Comparison of ENCODE assay signal across 9 mouse cellular contexts in genomic region chr7:99229411-99229810, GRCm38 (mm10). TPM values are rescaled to one million over a fixed set of nuclear protein-coding genes. Genes with fewer than 3 reads are reported as not detected.
A peak's percentile ranks its signal among the peaks of the same experiment; 100 is the strongest.
DNase-seq lines count a peak whose midpoint lies in the region; ATAC-seq and TF ChIP-seq lines count a peak whose summit lies in the region.
"Had no signal": no experiment of that assay in that cellular context is flagged by ENCODE, and none has a peak within 500 bp of the region (broad histone marks: within the 10 kb centered on the region; RNA-seq: fewer than 3 reads in every experiment).

No protein-coding gene starts in this region.

- no peak overlapping the region for H3K4me3 ChIP-seq in hindbrain, embryonic 11.5 days (ENCODE audit: low read depth, low read length)
- no peak overlapping the region for H3K4me3 ChIP-seq in hindbrain, embryonic 13.5 days
- no peak overlapping the region for H3K4me3 ChIP-seq in CH12.LX (replicated peaks in 1 of 3; ENCODE audit: low read depth in 2 of 3, low read length in 2 of 3, poor library complexity in 1 of 3)
- no peak overlapping the region for H3K4me3 ChIP-seq in liver, embryonic 14.5 days (ENCODE audit: insufficient read depth in 1 of 2, low read depth in 2 of 2, low read length in 2 of 2)
- H3K4me3 ChIP-seq: neural tube, embryonic 13.5 days had no signal

- in situ Hi-C loops in CH12.LX (cut with MboI; ENCODE audit: low pct_ligation_motif_present, low pct_unique_long_range_greater_than_20kb, low sequenced_read_pairs), result no loop called here

- no peak overlapping the region for H3K27ac ChIP-seq in hindbrain, embryonic 11.5 days (ENCODE audit: low read depth, low read length)
- H3K27ac ChIP-seq in hindbrain, embryonic 13.5 days, result no peak overlapping the region
- no peak overlapping the region for H3K27ac ChIP-seq in CH12.LX (ENCODE audit: insufficient read depth, low read depth)
- H3K27ac ChIP-seq in liver, embryonic 14.5 days, result no peak overlapping the region
- H3K27ac ChIP-seq: neural tube, embryonic 13.5 days had no signal

- TF ChIP-seq CTCF in CH12.LX (conservative IDR thresholded peaks at IDR 0.05 in 1 of 2, IDR thresholded peaks at IDR 0.05 in 1 of 2; ENCODE audit: low read depth in 2 of 2, low read length in 2 of 2), result peak; percentile 38 to 60
- TF ChIP-seq CTCF in liver, embryonic 14.5 days (IDR thresholded peaks at IDR 0.05; ENCODE audit: low read depth), result peak; percentile 74

- H3K9ac ChIP-seq in hindbrain, embryonic 11.5 days (ENCODE audit: low read depth, low read length), result no peak overlapping the region
- no peak overlapping the region for H3K9ac ChIP-seq in hindbrain, embryonic 13.5 days
- no peak overlapping the region for H3K9ac ChIP-seq in CH12.LX (ENCODE audit: insufficient read depth, low read depth)
- no peak overlapping the region for H3K9ac ChIP-seq in liver, embryonic 14.5 days (replicated peaks)
- H3K9ac ChIP-seq: neural tube, embryonic 13.5 days had no signal

- no peak for TF ChIP-seq POLR2A in CH12.LX (IDR thresholded peaks at IDR 0.05; ENCODE audit: low read depth, low read length)

- DNase-seq in hindbrain, embryonic 11.5 days (ENCODE audit: low spot score), result peak; percentile 81
- DNase-seq in CH12.LX (ENCODE audit: extremely low read depth), result peak; percentile 24
- DNase-seq in adipocyte (ENCODE audit: low spot score), result peak; percentile 74
- peak; percentile 68 for DNase-seq in heart, postnatal 4 days
- DNase-seq in liver, embryonic 14.5 days (ENCODE audit: low read depth in 3 of 3, low spot score in 3 of 3), result no peak
- DNase-seq in skeletal muscle tissue, adult 2 months (ENCODE audit: low read depth, low spot score), result peak; percentile 54
- DNase-seq in layer of hippocampus, adult 9-10 months (ENCODE audit: low spot score), result no peak

- peak; percentile 11 for TF ChIP-seq RAD21 in CH12.LX (IDR thresholded peaks at IDR 0.05; ENCODE audit: low read depth, low read length)

- no peaks in the 10 kb centered on the region for H3K36me3 ChIP-seq in hindbrain, embryonic 11.5 days (ENCODE audit: control insufficient read depth, insufficient read depth, low read length)
- H3K36me3 ChIP-seq in hindbrain, embryonic 13.5 days, result no peaks in the 10 kb centered on the region
- H3K36me3 ChIP-seq in CH12.LX (replicated peaks in 1 of 2; ENCODE audit: control insufficient read depth in 1 of 2, insufficient read depth in 1 of 2, low read length in 1 of 2), result no peaks in the 10 kb centered on the region
- no peaks in the 10 kb centered on the region for H3K36me3 ChIP-seq in liver, embryonic 14.5 days (replicated peaks; ENCODE audit: control insufficient read depth, insufficient read depth, low read depth)
- H3K36me3 ChIP-seq: neural tube, embryonic 13.5 days had no signal

- 25% methylated on average over 2 of the region's 2 CpGs for WGBS in hindbrain, embryonic 11.5 days
- 12% methylated on average over 2 of the region's 2 CpGs for WGBS in hindbrain, embryonic 13.5 days
- 15% methylated on average over 2 of the region's 2 CpGs for WGBS in liver, embryonic 14.5 days (ENCODE audit: insufficient replicate concordance)

- H3K9me3 ChIP-seq in hindbrain, embryonic 11.5 days (ENCODE audit: control insufficient read depth, low read length), result no peaks in the 10 kb centered on the region
- no peaks in the 10 kb centered on the region for H3K9me3 ChIP-seq in hindbrain, embryonic 13.5 days
- H3K9me3 ChIP-seq in CH12.LX (replicated peaks; ENCODE audit: low read length), result no peaks in the 10 kb centered on the region
- no peaks in the 10 kb centered on the region for H3K9me3 ChIP-seq in liver, embryonic 14.5 days (ENCODE audit: control insufficient read depth, low read length)
- H3K9me3 ChIP-seq: neural tube, embryonic 13.5 days had no signal

- no peak for ATAC-seq in hindbrain, embryonic 11.5 days (ENCODE audit: low FRiP score)
- no peak for ATAC-seq in hindbrain, embryonic 13.5 days (ENCODE audit: low FRiP score)
- ATAC-seq in liver, embryonic 14.5 days (ENCODE audit: insufficient read depth), result peak; percentile 36; the same call in 1 of the 2 replicates

- H3K4me2 ChIP-seq in hindbrain, embryonic 11.5 days (replicated peaks; ENCODE audit: low read depth, low read length), result no peak overlapping the region
- H3K4me2 ChIP-seq in hindbrain, embryonic 13.5 days, result no peak overlapping the region
- no peak overlapping the region for H3K4me2 ChIP-seq in CH12.LX (ENCODE audit: insufficient read depth, low read depth, poor library complexity, severe bottlenecking)
- H3K4me2 ChIP-seq in liver, embryonic 14.5 days (ENCODE audit: low read depth), result no peak overlapping the region
- H3K4me2 ChIP-seq: neural tube, embryonic 13.5 days had no signal

- H3K4me1 ChIP-seq in hindbrain, embryonic 11.5 days (replicated peaks; ENCODE audit: control insufficient read depth, insufficient read depth, low read length), result no peaks in the 10 kb centered on the region
- H3K4me1 ChIP-seq in hindbrain, embryonic 13.5 days (replicated peaks), result no peaks in the 10 kb centered on the region
- no peaks in the 10 kb centered on the region for H3K4me1 ChIP-seq in CH12.LX (ENCODE audit: control insufficient read depth in 1 of 2, insufficient read depth in 2 of 2)
- peaks cover 0 to 16% of the 10 kb centered on the region in 2 experiments; a peak in 2 of 4 replicates for H3K4me1 ChIP-seq in liver, embryonic 14.5 days (replicated peaks; ENCODE audit: control insufficient read depth in 2 of 2, insufficient read depth in 2 of 2, low read length in 1 of 2)
- H3K4me1 ChIP-seq: neural tube, embryonic 13.5 days had no signal

- no peaks in the 10 kb centered on the region for H3K79me2 ChIP-seq in CH12.LX (replicated peaks; ENCODE audit: control insufficient read depth, extremely low read depth, insufficient read depth, poor library complexity, severe bottlenecking)

- TF ChIP-seq EP300 in CH12.LX (IDR thresholded peaks at IDR 0.05; ENCODE audit: low read length), result no peak
- no peak for TF ChIP-seq EP300 in liver, embryonic 14.5 days (IDR thresholded peaks at IDR 0.05; ENCODE audit: low read depth)

- H3K27me3 ChIP-seq in hindbrain, embryonic 11.5 days (ENCODE audit: control insufficient read depth, insufficient read depth, low read length), result no peaks in the 10 kb centered on the region
- H3K27me3 ChIP-seq in hindbrain, embryonic 13.5 days, result no peaks in the 10 kb centered on the region
- H3K27me3 ChIP-seq in CH12.LX (replicated peaks), result peaks cover 9% of the 10 kb centered on the region
- H3K27me3 ChIP-seq in liver, embryonic 14.5 days (ENCODE audit: control insufficient read depth, insufficient read depth, low read length), result no peaks in the 10 kb centered on the region
- H3K27me3 ChIP-seq: neural tube, embryonic 13.5 days had no signal

- dilution Hi-C loops in CH12.LX (cut with MboI; ENCODE audit: extremely low pct_ligation_motif_present, extremely low pct_unique_long_range_greater_than_20kb, low sequenced_read_pairs), result no loop called here

TF ChIP-seq in CH12.LX, 34 proteins besides CTCF, POLR2A, EP300 and RAD21:
- no peak for TF ChIP-seq GABPA (IDR thresholded peaks at IDR 0.05; ENCODE audit: insufficient replicate concordance, low read depth, low read length)
- no peak for TF ChIP-seq USF2 (conservative IDR thresholded peaks at IDR 0.05; ENCODE audit: low read depth, low read length)
- peak; percentile 82 for TF ChIP-seq ZNF384 (IDR thresholded peaks at IDR 0.05; ENCODE audit: low read depth, low read length)
- TF ChIP-seq CHD1 (IDR thresholded peaks at IDR 0.05; ENCODE audit: low read depth, low read length), result no peak
- peak; percentile 33 for TF ChIP-seq SMC3 (IDR thresholded peaks at IDR 0.05; ENCODE audit: low read depth, low read length)
- TF ChIP-seq POLR2AphosphoS2 (IDR thresholded peaks at IDR 0.05; ENCODE audit: low read depth, low read length), result no peak
TF ChIP-seq in CH12.LX: peak in this region for 2.

RNA-seq across cellular contexts. Expression of gene Mogat2, which starts 9.0 kb away (rescaled TPM):
- 11.1 and 14.5 TPM in 2 replicates for polyA plus RNA-seq in hindbrain, embryonic 11.5 days (2014; fragmentation: Nextera tagmentation; extraction: Ambion mirVana)
- 3.1 TPM in 2 replicates for polyA plus RNA-seq in hindbrain, embryonic 13.5 days (2015; fragmentation: Nextera tagmentation; extraction: Ambion mirVana)
- total RNA-seq in CH12.LX (2012; rRNA removed) (not detected in 2 replicates), CH12.LX (2014; rRNA removed) (not detected in 2 replicates)
- polyA plus RNA-seq in CH12.LX (2012; ENCODE audit: insufficient read length, low read depth), result not detected in 2 replicates
- total RNA-seq in heart, postnatal 4 days (2021), result not detected
- polyA plus RNA-seq in liver, embryonic 14.5 days (2012; rRNA removed), result 13.5 and 15.4 TPM in 2 replicates
- 30.3 and 32.9 TPM in 2 replicates for polyA plus RNA-seq in liver, embryonic 14.5 days (2014; fragmentation: Nextera tagmentation; extraction: Ambion mirVana)

RNA-seq across cellular contexts. Expression of gene Map6, which starts 37.8 kb away (rescaled TPM):
- polyA plus RNA-seq in hindbrain, embryonic 11.5 days (2014; fragmentation: Nextera tagmentation; extraction: Ambion mirVana), result 49.6 and 51.8 TPM in 2 replicates
- 104 and 106 TPM in 2 replicates for polyA plus RNA-seq in hindbrain, embryonic 13.5 days (2015; fragmentation: Nextera tagmentation; extraction: Ambion mirVana)
- total RNA-seq in CH12.LX (2012; rRNA removed), result 0.84 and 1.1 TPM in 2 replicates
- 0.32 and 0.62 TPM in 2 replicates for total RNA-seq in CH12.LX (2014; rRNA removed)
- 1.4 and 1.8 TPM in 2 replicates for polyA plus RNA-seq in CH12.LX (2012; ENCODE audit: insufficient read length, low read depth)
- 1 to 10 TPM; 4.6 to 4.8 TPM for total RNA-seq in heart, postnatal 4 days (2021)
- 0.01 and 0.09 TPM in 2 replicates for polyA plus RNA-seq in liver, embryonic 14.5 days (2012; rRNA removed)
- polyA plus RNA-seq in liver, embryonic 14.5 days (2014; fragmentation: Nextera tagmentation; extraction: Ambion mirVana), result 0.05 TPM in 1 of 2 replicates, not detected in the other

RNA-seq across cellular contexts. Expression of gene Dgat2, which starts 46.9 kb away (rescaled TPM):
- polyA plus RNA-seq in hindbrain, embryonic 11.5 days (2014; fragmentation: Nextera tagmentation; extraction: Ambion mirVana), result 9.4 and 11.2 TPM in 2 replicates
- polyA plus RNA-seq in hindbrain, embryonic 13.5 days (2015; fragmentation: Nextera tagmentation; extraction: Ambion mirVana), result 12.6 and 13.0 TPM in 2 replicates
- total RNA-seq in CH12.LX (2012; rRNA removed), result 1.2 and 1.7 TPM in 2 replicates
- 1.4 and 2.8 TPM in 2 replicates for total RNA-seq in CH12.LX (2014; rRNA removed)
- 1.4 and 1.6 TPM in 2 replicates for polyA plus RNA-seq in CH12.LX (2012; ENCODE audit: insufficient read length, low read depth)
- 10 to 100 TPM; 69.7 to 78.2 TPM for total RNA-seq in heart, postnatal 4 days (2021)
- polyA plus RNA-seq in liver, embryonic 14.5 days (2012; rRNA removed), result 44.0 and 50.0 TPM in 2 replicates
- polyA plus RNA-seq in liver, embryonic 14.5 days (2014; fragmentation: Nextera tagmentation; extraction: Ambion mirVana), result 66.8 and 80.0 TPM in 2 replicates

Comparison
In these comparisons a context has a peak if more than half of its experiments do, and no peak if none do; other contexts are left out.
1. DNase-seq: peak in hindbrain, embryonic 11.5 days (single experiment), CH12.LX (single experiment), adipocyte (single experiment), heart, postnatal 4 days (single experiment) and skeletal muscle tissue, adult 2 months (single experiment); none in liver, embryonic 14.5 days (0 of 3) and layer of hippocampus, adult 9-10 months (single experiment).
2. RNA of gene Map6, which starts 37.8 kb away (polyA plus RNA-seq): 104 to 106 TPM in hindbrain, embryonic 13.5 days and 49.6 to 51.8 TPM in hindbrain, embryonic 11.5 days; 1.4 to 1.8 TPM in CH12.LX and 0.01 to 0.09 TPM in liver, embryonic 14.5 days; every median in the first group is over 10 times any median in the second.